Mouse (Mus musculus): ENCODE data around the gene Fra10ac1.

Gene Fra10ac1

DNA sequence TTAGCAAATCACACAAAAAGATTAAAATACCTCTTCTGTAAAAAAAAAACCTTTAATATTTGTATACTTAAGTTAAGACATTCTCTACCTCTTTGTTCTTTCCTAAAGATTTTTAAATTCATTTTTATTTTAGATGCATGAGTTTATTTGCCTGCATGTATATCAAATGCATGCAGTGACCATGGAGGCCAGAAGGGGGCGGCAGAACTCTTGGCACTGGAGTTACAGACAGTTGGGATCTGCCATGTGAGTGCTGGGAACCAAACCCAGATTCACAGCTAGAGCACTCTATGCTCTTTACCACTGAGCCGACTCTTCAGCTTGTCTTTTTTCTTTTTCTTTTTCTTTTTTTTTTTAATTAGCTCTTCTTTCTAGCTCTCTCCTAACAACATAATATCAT lies 4.7 kb upstream of the Fra10ac1 start:
- DNase-seq = no peak

DNA sequence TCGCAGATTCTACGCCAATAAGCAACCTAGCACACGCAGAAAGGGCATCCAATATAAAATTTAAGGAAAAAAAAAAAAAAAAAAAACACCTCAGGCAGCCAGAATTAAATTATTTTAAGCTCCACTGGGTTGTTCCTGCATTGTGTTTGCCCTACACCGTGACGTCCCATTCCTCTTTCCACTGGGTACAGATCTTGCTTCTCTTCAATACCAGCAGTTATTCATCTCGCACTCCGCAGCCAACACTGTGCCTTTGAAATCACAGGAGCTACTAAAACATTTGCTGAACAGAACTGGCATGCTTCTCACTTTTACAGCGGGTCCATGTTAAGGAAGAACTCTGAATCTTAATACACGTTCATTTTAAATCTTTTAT lies 717 bp upstream of the Fra10ac1 start:
- DNase-seq = no peak

DNA sequence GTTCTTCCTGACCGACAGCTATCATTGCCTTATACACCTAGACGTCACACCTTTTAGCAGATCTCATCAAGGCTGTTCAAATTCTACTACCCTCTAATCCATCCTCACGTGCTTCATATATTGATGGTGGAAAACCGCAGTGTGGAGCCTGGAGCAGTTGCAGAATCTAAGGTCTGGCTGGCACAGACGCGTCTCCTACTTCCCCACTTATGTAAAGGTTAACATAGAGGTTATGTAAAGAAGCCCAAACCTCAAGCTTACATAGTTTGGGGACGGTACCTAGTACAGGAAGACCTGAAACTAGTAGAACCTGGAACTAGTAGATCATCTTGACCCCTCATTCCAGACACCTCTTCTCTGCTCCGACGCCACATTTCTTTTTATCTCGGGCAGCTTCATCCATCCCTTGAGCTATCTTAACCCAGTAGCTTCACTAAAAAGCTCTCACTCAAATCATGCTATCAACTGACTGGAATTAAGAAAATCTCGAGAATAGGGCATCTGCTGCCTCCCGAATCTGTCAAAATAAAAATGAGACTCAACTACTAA lies 526 bp downstream of the Fra10ac1 start:
- DNase-seq = no peak

DNA sequence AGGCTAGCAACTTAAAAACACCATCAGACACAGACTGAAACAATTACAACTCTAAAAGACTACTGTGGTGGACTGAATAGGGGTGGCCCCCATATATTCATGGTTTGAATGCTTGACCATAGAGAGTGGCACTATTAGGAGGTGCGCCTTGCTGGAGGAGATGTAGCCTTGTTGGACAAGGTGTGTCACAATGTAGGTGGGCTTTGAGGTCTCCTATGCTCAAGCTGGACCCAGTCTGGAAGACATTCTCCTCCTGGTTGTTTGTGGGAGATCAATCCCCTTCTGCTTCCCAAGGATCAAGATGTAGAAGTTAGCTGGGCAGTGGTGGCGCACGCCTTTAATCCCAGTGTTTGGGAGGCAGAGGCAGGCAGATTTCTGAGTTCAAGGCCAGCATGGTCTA lies 6.3 kb downstream of the Fra10ac1 start:
- no peak for DNase-seq

DNA sequence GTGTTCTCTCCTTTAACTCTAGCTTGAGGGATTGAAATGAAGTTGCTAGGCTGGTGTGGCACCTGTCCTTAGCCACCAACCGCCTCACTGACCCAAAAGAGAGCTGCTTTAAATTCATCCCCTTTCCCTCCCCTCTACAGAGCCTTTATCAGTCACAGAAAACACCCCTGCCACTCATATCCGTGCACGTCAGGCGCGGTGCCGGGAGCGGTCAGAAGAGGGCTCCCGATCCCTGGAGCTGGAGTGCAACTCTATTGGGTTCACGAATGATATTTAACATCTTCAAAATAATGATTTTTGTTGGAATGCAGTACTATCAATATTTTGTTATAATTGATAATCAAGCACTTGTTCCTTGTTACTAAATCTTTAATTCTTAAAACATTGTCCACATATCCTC lies 17.3 kb downstream of the Fra10ac1 start:
- no peak for DNase-seq

DNA sequence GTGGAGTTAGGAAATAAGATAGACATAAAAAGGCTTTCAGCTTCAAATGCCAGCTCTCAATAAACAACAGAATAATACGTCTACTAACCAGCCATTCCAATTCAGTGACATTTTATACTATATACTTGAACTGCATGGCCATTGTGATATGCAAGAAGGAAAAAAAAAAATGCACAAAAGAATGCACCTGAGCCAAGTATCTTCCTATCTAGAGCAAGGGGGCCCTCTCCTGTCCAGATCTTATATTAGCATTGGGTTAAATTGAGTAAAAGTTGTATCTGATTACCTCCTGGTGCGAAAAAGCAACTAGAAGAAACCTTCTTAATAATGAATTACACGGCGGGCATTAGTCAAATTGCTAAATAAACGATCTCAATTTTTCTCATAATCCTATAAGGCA lies 25.2 kb downstream of the Fra10ac1 start:
- DNase-seq = no peak

DNA sequence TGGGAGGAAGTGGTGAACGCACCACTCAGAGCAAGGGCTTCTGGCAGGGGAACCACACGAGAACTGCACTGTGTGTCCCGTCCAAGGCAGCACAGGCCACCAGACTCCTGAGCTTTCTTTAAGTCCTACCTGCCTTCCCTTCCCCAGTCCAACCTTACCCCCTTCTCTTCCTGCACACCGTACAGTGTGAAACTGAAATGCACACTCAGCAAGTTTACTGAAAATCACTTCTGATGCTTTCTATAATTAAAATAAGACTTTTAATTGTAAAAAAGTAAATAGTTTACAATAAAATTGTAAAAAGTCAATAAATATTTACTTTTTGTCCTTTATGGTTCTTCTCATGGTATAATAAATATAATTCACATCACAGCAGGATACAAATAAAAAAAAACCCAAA lies 28.7 kb downstream of the Fra10ac1 start:
- no peak for DNase-seq

DNA sequence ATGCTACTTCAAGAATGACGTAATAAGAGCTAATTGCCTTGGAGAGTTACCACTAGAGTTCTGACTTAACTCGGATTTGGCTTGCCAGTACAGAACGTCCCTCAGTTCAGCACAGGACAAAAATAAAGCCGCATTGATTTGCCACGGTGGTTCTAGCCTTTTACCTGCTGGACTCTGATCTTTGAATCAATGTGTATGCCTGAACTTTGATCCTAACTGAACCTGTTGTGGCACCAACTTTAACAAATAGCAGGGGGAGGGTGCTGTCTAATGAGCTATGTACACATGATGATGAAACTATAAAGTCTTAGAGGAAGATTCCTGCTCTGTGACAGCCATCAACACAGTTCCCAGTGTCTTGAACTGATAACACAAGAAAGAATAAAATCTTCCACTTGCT lies 32.5 kb downstream of the Fra10ac1 start:
- no peak for DNase-seq

DNA sequence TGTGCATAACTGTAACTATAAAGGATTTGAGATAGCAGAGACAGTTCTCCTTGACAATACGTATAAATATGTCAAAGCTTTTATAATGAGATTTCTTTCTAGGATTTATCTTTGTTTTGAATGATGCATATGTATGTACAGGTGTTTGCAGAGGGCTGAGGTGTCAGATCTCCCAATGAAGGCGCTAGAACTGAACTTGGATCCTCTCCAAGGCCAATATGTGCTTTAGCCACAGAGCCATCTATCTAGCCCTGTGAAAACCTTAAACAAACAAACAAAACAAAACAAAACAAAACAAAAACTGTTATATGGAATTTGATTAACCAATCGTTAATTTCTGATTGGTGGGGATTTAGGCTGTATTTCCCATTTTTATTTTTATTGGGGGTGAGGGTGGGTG lies 33.4 kb downstream of the Fra10ac1 start:
- DNase-seq = no peak

DNA sequence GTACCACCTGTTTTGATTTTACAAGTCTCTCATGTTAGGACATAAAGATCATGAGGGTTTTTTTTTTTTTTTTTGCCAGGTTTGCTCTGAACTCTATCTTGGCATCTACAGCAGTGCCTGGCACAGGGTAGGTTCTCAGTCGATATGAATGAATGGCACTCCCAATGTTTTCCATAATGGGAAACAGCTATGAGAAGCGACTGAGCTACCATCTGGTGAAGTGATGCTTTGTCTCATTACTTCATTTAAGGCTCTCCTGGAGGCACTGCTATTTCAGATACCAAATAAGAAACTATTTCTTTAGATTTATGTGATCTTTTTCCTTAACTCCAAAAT lies 36.6 kb downstream of the Fra10ac1 start:
- no peak for DNase-seq

DNA sequence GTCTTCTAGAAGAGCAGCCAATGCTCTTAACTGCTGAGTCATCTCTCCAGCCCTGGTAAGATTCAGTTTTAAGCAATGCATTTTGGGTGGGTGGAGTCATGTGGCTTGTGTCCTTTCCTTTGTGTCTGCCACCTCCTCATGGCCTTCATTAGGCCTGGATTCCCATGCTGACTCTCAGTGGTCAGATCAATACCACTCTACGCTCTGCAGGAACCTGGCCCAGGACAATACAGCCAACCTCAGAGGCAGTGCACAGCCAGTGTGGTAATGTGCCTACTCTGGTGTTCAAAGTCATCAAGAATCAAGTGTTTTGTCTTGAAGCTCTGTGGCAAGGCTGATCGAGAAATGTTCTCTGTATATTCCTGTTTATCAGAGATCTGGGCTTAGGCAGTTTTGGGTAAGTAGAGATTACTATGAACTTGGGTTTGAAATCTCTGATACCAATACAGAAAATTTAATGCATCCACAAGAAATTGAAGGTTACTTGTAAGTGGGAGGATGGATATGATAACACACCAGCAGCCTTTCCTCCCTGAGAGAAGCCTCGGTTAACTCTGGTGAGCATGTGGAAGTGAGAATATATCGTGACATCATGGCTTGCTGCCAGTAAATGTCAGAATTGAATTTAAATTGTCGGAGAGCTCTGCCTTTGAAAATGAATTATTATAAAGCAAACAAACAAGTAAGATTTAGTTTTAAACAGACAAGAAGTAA lies 37.2 kb downstream of the Fra10ac1 start:
- DNase-seq = no peak

DNA sequence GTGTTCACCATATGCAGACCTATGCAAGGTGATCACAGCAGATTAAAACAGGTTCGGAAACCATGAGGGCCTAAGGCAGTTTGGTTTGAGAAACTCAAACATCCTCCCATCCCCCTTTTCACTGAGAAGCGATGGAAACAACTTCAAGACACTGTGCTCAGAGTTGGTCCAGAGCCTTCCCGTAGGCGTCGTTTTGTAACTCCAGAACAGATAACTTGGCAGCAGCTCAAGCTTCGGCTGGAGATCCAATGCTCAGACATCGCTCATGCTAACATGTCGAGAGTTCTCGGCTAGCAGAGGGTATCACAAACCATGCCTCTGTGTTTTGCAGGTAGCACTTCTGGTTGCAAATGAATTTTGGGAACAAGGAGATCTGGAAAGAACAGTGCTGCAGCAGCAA lies 44.3 kb downstream of the Fra10ac1 start:
- DNase-seq = no peak

DNA sequence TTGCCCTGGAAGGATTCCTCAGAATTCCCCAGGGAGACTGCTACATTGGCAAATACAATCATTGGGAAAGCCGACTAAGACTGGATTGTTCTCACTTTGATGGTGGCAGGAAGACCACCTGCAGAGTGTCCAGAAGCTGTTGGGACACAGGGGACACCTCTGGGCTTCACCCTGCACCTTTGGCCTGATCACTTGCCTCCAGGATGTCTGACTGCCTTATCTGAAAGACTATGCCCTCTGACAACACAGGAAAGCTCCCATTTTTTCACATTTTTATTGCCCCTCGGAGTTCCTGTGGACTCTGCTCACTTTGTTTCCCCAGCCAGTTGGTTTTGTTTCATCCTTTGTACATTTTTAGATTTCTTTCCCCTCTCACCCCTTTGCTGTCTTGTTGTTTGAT lies 59.3 kb downstream of the Fra10ac1 start:
- DNase-seq = no peak

DNA sequence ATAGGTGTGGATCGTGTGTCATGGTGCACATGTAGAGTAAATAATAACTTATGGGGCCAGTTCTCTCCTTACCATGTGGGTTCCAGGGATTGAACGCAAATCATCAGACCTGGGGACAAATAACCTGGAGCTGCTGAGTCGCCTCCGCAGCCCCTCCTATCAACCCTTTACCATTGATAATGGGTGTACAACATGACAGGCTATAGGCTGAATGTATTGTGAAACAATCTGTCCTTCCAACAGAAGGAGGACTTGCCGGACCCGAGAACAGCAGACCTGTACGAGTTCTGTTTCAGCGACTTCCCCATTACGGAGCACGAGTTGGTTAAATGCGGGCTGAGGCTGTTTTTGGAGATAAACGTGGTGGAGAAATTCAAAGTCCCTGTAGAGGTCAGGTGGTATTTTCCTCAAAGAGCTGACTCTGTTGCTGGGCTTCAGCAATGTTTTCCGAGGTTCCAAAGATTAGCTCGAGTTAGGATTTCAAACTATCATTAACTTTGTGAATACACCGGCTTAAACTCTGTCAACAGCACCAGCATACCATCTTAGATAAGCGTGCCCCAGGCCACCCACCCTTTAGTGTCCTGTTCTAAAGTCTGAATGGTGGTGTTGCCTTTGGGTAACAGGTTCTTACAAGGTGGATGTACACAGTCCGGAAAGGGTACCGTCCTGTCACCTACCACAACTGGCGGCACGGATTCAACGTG lies 62.2 kb downstream of the Fra10ac1 start:
- DNase-seq = no peak

DNA sequence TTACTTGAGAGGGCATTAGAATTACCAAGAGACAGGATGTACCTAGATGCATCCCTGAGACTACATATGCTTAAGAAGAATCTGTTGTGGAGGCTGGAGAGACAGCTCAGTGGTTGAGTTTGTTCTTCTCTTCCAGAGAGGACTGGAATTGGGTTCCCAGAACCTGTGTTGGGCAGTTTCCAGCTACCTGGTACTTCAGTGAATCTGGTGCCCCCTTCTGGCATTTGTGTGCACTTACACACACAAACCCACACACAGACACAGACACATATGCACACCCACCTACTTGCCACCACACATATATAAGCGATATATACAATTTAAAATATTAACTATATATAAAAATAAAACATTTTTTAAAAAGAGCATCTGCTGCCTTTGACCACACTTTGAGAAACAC lies 67.7 kb downstream of the Fra10ac1 start:
- no peak for DNase-seq

DNA sequence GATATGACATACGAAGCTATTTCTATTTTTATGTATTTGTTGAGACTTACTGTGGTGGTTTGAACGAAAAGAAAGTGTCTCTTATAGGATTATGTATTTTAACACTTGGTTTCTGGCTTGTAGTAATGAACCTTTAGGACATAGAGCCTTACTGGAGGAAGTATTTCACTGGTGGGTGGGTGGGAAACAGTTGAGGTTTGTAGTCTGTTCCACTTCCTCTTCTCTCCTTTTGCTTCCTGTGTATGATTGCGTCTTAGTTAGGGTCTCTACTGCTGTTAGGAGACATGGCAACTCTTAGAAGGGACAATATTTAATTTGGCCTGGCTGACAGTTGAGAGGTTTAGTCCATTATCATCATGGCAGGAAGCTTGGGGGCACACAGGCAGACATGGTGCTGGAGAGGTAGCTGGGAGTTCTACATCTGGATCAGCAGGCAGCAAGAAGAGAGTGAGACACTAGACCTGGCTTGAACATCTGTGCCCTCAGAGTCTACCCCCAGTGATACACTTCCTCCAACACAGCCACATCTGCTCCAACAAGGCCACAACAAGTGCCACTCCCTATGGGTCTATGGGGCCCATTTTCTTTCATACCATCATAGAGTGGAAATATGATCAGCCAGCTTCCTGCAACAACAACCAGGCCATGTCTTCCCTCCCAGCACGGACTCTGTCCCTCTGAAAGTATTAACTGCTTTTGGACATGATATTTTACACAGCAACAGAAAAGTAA lies 80.2 kb downstream of the Fra10ac1 start:
- peak in 1 of 2 experiments; percentile 5 for DNase-seq
